Mouse (Mus musculus) bone marrow, adult 2 months (tissue): ENCODE measurements around the gene Rhbdd1.

Source experiments
- CTCF ChIP-seq: fragments of 200-500 bp; IDR thresholded peaks from 2 replicates; pipeline ENCODE4 v1.5.1; 2011; ENCODE audit warnings: low read length, control low read depth; ENCODE audit not compliant: control insufficient read depth, insufficient read depth
- POLR2A ChIP-seq: fragments of 200-500 bp; IDR thresholded peaks from 2 replicates; pipeline ENCODE4 v1.6.1; 2011; ENCODE audit warnings: low read depth, mild to moderate bottlenecking, control low read depth, low read length, borderline replicate concordance; ENCODE audit not compliant: control insufficient read depth

GRCm38 (mm10) chr1:82329954-82330247 is 13.6 kb downstream of the Rhbdd1 start:
- TF ChIP-seq CTCF: no peak
- no peak for TF ChIP-seq POLR2A
